Mouse (Mus musculus) megakaryocyte, embryonic 14.5 days (primary cell): Measurements from ENCODE around the gene Rhbdd3. TPM values are rescaled to one million over a fixed set of nuclear protein-coding genes. Genes with fewer than 3 reads are reported as not detected.
"Not testable (repeated sequence)": the region's sequence is repeated elsewhere in the genome, so short reads cannot be mapped to it uniquely, and the experiment has no call there.

Source experiments
- H3K27me3 ChIP-seq: replicated peaks from 2 replicates; pipeline ENCODE3; 2012; ENCODE audit warnings: inconsistent platforms
- H3K36me3 ChIP-seq: replicated peaks from 2 replicates; pipeline ENCODE3; 2012; ENCODE audit warnings: low read length, inconsistent platforms, mixed read lengths
- H3K4me1 ChIP-seq: 2 replicates; pipeline ENCODE4 v1.6.1; 2012; ENCODE audit warnings: inconsistent platforms
- H3K4me3 ChIP-seq: replicated peaks from 2 replicates; pipeline ENCODE3; 2012; ENCODE audit warnings: moderate library complexity, mild to moderate bottlenecking, inconsistent platforms
- H3K9me3 ChIP-seq: 2 replicates; pipeline ENCODE4 v1.6.1; 2012; ENCODE audit warnings: inconsistent platforms
- FLI1 ChIP-seq: IDR thresholded peaks from 2 replicates; pipeline ENCODE4 v1.6.1; 2012; ENCODE audit warnings: low read length, inconsistent platforms, mixed read lengths
- GATA1 ChIP-seq: IDR thresholded peaks from 3 replicates; pipeline ENCODE4 v1.6.1; 2012; ENCODE audit warnings: mixed read lengths, low read length, inconsistent platforms, borderline replicate concordance
- polyA plus RNA-seq: library from polyadenylated mRNA; stranded (reverse); fragments of >175 nt; gene quantifications from 2 replicates; pipeline ENCODE4 v1.2.3, GENCODE M21; 2012; ENCODE audit warnings: low replicate concordance; ENCODE audit not compliant: insufficient read depth

The Rhbdd3 gene
- polyA plus RNA-seq, 1 experiment: 28.8 TPM

- Histone ChIP-seq H3K36me3 (peaks cover 77% of the 10 kb centered on the region), H3K4me1 (peaks cover 94% of the 10 kb centered on the region), H3K27me3 (peaks cover 21% of the 10 kb centered on the region), H3K9me3 (peaks cover 51% of the 10 kb centered on the region), H3K4me3 (peak overlapping the region; percentile 95)
- TF ChIP-seq GATA1: no peak
- TF ChIP-seq FLI1: no peak
These were observed 35.0 kb upstream of the Rhbdd3 start for GRCm38 (mm10) chr11:5063561-5064281.

- peaks cover 77% of the 10 kb centered on the region for H3K36me3 ChIP-seq
These were observed 34.3 kb upstream of the Rhbdd3 start for GRCm38 (mm10) chr11:5064282-5065055.

GRCm38 (mm10) chr11:5065056-5065821 is 33.5 kb upstream of the Rhbdd3 start, which contains the start of gene Gas2l1:
Gene Gas2l1 (minus strand): TSS chr11:5065327.
- peak; percentile 58; the same call in 1 of the 2 replicates for TF ChIP-seq FLI1
- TF ChIP-seq GATA1: peak; percentile 82
- peaks cover 39% of the 10 kb centered on the region for H3K9me3 ChIP-seq
- peak within 1 kb of the TSS; percentile 95 for H3K4me3 ChIP-seq
- peaks cover 9% of the 10 kb centered on the region for H3K27me3 ChIP-seq
- peaks cover 76% of the 10 kb centered on the region for H3K36me3 ChIP-seq
- peaks cover 91% of the 10 kb centered on the region for H3K4me1 ChIP-seq

More at GRCm38 (mm10) chr11:5064282-5065055, 34.3 kb upstream of the Rhbdd3 start:
- Histone ChIP-seq H3K4me1 (peaks cover 94% of the 10 kb centered on the region), H3K9me3 (peaks cover 47% of the 10 kb centered on the region), H3K27me3 (peaks cover 13% of the 10 kb centered on the region), H3K4me3 (peak overlapping the region; percentile 95)
- no peak for TF ChIP-seq GATA1
- no peak for TF ChIP-seq FLI1

DNA sequence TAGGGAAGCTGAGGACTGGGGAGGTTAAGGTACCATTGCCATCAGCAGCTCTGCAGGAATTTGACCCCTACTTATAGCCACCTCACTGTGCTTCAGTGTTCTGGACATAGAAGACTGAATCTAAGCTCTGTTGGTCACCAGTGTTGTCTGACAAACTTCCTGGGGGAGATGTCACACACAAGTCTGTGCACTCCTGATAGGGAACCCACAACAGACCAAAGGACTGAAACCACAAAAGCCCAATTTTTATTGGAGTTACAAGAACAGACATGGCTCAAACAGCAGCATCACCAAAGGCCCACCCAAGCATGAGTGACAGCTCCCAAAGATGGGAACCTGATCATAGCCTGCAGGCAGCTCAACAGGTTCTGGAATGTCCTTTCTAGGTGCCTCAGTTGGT is 31.7 kb upstream of the Rhbdd3 start:
- no peaks in the 10 kb centered on the region for H3K27me3 ChIP-seq
- H3K9me3 ChIP-seq: peaks cover 22% of the 10 kb centered on the region
- no peak overlapping the region for H3K4me3 ChIP-seq
- peaks cover 87% of the 10 kb centered on the region for H3K4me1 ChIP-seq
- peak; percentile 69; the same call in 1 of the 3 replicates for TF ChIP-seq GATA1
- TF ChIP-seq FLI1: no peak
- peaks cover 76% of the 10 kb centered on the region for H3K36me3 ChIP-seq

- H3K36me3 ChIP-seq: peaks cover 76% of the 10 kb centered on the region
- TF ChIP-seq GATA1 (no peak), FLI1 (no peak)
- no peak overlapping the region for H3K4me3 ChIP-seq
- H3K27me3 ChIP-seq: no peaks in the 10 kb centered on the region
- H3K4me1 ChIP-seq: peaks cover 80% of the 10 kb centered on the region
- peaks cover 11% of the 10 kb centered on the region for H3K9me3 ChIP-seq
These were observed 30.4 kb upstream of the Rhbdd3 start for GRCm38 (mm10) chr11:5068126-5068971.

DNA sequence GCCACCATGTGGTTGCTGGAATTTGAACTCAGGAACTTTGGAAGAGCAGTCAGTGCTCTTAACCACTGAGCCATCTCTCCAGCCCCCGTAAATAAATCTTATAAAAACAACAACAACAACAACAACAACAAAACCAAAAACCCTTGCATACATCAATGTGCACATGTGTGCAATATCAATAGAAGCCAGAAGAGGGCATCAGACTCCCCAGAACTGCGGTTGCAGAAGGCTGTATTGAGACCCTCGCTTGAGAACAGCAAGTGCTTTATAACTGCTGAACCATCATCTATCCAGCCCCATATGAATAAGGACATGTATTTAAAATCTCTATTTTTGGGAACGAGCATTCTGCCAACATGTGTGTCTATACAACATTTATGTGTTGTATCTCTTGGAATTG is 23.8 kb upstream of the Rhbdd3 start:
- no peaks in the 10 kb centered on the region for H3K9me3 ChIP-seq
- no peak overlapping the region for H3K4me3 ChIP-seq
- peaks cover 84% of the 10 kb centered on the region for H3K36me3 ChIP-seq
- peaks cover 26% of the 10 kb centered on the region for H3K4me1 ChIP-seq
- H3K27me3 ChIP-seq: no peaks in the 10 kb centered on the region
- TF ChIP-seq FLI1 (no peak), GATA1 (no peak)

DNA sequence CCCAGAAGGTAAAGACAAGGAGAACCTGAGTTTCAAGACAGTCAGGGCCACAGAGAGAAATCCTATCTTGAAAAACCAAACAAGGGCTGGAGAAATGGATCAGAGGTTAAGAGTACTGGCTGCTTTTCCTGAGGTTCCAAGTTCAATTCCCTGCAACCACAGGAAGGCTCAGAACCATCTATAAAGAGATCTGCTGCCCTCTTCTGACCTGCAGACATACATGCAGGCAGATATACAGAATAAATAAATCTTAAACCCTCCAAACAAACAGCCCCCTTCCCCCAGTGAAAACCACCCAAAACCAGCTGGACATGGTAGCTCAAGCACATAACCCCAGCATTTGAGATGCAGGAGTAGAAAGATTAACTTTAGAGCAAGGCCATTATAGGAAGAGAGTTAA is 23.0 kb upstream of the Rhbdd3 start:
- H3K27me3 ChIP-seq: no peaks in the 10 kb centered on the region
- H3K4me1 ChIP-seq: peaks cover 17% of the 10 kb centered on the region
- no peaks in the 10 kb centered on the region for H3K9me3 ChIP-seq
- H3K36me3 ChIP-seq: peaks cover 84% of the 10 kb centered on the region
- H3K4me3 ChIP-seq: no peak overlapping the region
- TF ChIP-seq FLI1: no peak
- TF ChIP-seq GATA1: no peak

GRCm38 (mm10) chr11:5076843-5077242 is 21.9 kb upstream of the Rhbdd3 start:
- not testable (repeated sequence) for H3K4me3 ChIP-seq, H3K4me1 ChIP-seq, H3K9me3 ChIP-seq, H3K27me3 ChIP-seq
- peaks cover 84% of the 10 kb centered on the region for H3K36me3 ChIP-seq

DNA sequence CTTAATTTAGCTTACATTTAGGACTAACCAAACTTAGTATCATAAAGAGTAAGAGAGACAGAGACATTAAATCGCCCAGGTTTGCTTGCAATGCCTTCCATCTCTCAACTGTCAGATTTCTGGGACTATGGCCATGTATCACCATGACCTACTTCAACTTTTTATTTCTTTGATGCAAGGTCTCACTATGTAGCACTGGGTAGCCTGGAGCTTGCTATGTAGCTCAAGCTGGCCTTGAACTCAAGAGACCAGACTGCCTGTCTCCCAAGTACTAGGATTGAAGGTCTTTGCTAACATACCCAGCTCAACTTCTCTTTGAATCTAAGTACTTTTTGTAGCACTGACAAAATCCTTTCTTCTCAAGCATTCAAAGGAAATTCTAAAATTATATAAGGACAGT is 9.6 kb upstream of the Rhbdd3 start:
- TF ChIP-seq FLI1: no peak
- no peak for TF ChIP-seq GATA1
- H3K36me3 ChIP-seq: peaks cover 100% of the 10 kb centered on the region
- H3K9me3 ChIP-seq: no peaks in the 10 kb centered on the region

More for the DNA sequence above, 9.6 kb upstream of the Rhbdd3 start:
- Histone ChIP-seq H3K4me1 (peaks cover 24% of the 10 kb centered on the region), H3K4me3 (no peak overlapping the region), H3K27me3 (no peaks in the 10 kb centered on the region)
